Mouse (Mus musculus) brain, adult 10 weeks (tissue): ENCODE data around the gene Dcst2. TPM values are rescaled to one million over a fixed set of nuclear protein-coding genes. Genes with fewer than 3 reads are reported as not detected.

ENCODE experiments used
- polyA plus RNA-seq: library from polyadenylated mRNA; stranded (reverse); fragments of 350-450 nt; fragmentation: Illumina TruSeq; extraction: RNeasy Lipid Tissue Mini Kit (QIAGEN cat#74804); gene quantifications from one replicate; pipeline ENCODE4 v1.2.3, GENCODE M21; 2015; ENCODE audit warnings: low read depth, low replicate concordance

Gene Dcst2
- 0.19 TPM for polyA plus RNA-seq

DNA sequence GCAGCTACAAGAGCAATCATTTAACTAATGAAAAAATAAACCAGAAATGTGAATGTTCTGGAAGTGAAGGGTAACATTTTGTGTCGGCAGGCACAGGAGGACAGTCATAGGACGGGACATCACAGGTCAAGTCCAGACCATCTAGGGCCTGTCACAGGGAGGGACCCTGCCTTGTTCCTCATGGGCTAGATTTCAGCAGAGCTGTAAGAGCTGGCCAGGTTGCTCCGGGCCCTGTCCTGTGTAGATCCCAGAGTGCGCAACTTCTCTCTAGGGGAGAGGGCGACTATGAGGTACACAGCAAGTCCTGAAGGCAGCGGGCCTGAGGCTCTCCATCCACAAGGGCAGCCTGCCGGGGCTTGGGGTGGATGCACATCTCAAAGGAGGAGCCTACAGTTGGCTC lies at the start of gene Dcst2:
Gene Dcst2, plus strand, starts transcription at position 301 of the 400 bp plus-strand sequence.

DNA sequence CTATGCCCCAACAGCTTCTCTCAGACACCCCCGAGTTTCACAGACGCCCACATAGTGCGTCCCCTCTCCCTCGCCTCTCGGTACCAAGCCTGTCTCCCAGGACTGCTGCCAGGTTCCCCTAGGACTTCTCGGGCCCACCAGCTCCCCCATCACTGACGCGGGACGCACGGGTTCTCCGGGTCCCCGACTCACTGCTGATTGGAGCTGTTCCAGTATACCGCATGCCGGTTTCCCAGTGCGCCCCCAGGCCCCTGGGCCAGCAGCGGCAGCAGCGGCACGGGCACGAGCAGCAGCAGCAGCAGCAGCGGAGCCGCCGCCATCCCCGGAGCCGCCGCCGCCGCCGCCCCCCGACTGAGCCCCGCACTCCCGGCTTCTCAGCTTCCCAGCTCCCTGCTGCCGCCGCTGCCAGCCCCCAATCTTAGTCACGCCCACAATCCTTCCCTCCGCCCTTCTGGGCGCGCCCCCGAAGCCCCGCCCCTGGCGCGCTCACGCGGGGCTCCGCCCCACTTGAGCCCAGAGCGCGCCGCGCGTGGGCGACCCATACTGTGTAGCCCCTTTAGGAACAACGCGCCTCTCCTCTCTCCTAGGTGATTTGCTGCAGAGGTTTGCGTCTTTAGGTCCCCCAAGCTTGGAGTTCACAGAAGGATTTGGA lies 39.1 kb upstream of the Dcst2 start, which contains the start of gene Efna3:
Gene Efna3, minus strand, starts transcription at position 452 of the 652 bp plus-strand sequence.

DNA sequence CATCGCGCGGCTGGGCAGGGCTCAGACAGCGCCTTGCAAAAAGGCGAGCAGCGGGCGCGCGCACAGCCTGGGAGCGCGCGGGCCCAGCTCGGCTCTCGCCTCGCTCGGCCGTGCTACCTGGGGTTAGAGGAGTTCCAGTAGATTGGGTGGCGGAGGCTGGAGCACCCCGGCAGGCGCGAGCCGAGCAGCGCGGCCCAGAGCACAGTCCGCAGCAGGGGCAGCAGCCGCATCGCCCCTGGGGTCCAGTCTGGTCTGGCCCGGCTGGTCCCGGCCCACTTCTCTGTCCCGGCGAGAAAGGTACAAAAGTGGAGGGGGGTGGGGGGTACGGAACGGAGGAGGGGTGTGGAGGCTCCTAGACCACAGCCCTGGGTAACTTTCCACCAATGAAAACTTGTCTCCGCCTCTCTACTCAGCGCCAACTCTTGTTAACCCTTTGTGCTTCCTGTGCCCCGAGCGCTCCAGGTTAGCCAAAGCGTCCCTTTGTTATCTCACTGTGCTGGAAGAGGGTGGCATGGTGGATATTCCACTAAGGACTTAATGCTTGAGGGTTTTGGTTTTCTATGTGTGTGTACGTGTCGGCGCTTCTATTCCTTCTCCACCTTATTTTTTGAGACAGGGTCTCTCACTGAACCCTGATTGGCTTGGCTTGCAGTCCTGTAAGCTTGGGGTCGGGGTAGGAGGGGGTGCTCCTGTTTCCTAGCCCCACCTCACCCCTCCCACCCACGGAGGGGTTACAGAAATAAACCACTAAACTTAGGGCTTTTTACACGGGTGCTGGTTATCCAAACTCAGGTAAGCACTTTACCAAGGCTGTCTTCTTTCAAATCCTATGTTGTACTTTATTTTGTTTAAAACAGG lies 23.8 kb upstream of the Dcst2 start, which contains the start of gene Efna4:
Gene Efna4, minus strand, starts transcription at position 308 of the 858 bp plus-strand sequence.

DNA sequence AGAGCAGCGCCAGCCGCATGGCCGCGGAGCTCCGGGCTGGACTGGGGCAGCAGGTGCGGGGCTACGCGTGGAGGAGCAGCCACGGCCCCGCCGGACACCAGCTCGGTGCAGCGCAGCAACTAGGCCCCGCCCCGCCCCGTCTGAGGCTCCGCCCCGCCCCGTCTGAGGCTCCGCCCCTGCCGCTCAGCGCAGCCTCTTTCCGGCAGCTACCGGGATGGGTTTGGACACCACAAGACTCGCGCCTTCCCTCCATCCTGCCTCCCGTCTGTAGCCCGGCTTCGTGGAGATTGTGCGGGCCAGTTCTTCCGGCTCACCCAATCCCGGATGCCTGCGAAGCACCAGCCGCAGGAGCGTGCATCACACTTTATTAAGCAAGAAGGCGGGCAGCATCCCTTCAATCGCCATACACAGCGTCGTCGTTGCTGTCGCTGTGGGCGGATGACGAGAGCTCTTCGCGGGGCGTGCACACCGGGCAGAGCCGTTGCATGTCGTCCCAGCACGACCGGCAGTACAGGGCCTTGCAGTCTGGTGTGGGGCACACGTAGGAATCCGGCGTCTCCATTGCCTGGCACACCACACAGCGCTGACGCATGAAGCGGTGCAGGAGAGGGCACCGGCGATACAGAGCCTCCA lies 11.8 kb upstream of the Dcst2 start, which contains the start of gene Adam15:
Gene Adam15, minus strand, starts transcription at position 128 of the 633 bp plus-strand sequence.

DNA sequence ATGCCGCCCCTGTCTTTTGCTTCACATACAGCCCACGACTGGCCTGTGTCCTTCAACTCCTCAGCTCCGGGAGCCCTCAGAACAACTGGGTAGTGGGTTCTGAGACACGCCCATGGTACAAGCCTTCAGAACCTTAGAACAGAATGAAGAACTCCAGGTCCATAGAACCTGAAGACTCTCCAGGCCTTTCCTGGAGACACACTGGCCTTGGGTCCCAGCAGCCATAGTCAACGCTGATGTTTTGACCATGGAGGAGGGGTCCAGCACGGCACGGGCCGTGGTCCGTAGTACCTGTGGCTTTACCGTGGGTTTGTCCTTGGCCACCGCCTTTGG lies 3.3 kb downstream of the Dcst2 start, which contains the start of gene Dcst1:
Gene Dcst1, minus strand, starts transcription at position 101 of the 333 bp plus-strand sequence.

DNA sequence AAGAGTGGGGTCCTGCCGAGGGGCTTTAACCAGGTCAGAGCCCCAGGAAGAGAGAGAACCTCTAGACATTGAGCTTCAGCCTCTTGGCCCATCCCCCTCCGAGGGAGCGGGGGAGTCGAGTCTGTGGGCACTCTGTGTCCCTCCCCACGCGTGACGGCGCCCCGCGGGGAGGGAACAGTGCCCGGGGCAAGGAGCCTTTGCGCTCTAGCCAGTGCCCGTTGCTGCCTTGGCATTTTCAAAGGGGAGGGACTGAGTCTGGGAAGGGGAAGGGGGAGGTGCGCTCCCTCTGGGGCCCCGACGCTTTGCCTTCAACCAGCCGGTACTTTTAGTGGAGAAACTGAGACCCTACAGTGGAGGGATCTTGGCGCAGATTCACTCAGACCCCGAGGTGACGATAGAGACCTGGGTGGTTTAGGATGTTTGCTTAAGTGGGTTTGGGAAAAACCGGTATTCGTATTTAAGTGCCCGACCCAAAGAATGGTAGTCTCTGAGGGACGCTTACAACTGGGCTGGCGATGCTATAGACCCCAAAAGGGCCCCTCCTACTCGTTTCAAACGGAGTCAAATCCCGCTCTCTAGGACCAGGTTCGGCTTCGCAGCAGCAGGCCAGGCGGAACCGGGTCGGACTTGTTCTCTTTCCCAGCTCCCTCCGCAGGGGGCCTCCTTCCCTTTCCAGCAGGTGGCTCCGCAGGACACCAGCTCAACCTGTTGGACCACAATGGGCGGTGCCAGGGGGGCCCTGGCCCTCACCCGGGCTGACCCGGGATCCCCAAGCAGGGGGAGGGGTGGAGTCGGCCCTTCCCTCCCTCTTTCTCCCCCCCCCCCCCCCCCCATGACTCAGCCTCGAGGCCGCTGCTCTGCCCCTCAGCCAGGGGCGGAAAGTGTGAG lies 32.5 kb downstream of the Dcst2 start, which contains the start of gene Zbtb7b:
Gene Zbtb7b, minus strand, starts transcription at position 771 of the 888 bp plus-strand sequence.

DNA sequence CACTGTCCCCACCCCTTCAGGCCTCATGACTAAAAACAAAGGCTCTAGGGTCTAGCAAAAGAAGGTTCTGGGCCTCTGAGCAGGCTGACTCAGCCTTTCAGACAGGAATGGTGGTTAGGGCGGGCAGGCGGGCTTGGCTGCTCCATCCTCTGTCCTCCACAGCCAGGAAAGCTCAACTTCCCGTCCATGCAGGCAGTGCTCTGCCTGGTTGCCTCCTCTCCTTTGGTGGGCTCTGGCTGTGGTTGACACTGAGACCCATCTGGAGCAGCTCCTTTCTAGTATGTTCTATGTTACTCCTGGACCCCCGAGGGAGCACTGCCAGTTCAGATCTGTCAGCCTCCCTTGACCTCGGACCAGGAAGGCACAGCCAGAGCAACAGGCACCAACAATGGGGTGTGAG lies 40.9 kb downstream of the Dcst2 start, which contains the start of gene Lenep:
Gene Lenep, minus strand, starts transcription at position 101 of the 400 bp plus-strand sequence.

DNA sequence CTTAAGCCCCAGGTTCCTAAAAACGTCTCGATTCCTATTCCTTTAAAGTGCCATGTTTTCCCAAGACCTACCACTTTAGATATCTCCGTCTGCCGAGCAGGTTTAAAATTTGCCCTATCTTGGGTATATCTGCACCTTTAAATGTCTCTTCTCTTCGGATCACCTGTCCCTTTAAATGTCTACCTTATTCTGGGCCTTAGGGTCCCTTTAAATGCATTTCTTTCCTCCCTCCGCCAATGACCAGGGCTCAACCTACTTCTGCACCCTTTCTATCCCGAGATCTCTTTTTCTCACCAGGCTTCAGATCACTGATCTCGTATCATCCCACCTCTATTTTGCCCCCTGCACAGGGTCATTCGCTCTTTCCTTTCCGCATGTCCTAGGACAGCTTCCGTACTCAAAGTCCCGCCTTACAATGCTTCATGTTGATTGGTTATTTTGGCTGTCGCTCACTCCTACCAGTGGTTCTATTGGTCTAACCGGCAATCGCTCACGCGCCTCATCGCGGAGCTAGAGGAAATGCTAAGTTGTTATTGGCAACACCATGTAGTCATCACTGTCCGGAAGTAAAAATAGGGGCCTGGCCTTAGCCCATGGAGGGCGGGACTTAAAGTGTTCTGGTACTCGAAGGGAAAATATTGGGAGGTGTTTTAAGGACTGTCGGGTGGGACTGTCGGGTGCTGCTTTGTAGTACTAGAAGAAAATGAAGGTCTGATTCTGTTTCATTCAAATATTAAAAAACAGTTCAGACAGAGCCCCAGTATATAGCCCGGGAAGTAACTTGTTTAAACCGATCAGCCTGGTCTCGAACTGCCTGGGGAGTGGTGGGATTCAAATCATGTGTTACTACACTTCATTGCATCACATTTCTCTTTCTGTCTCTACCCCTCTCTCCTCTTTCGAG lies 50.0 kb downstream of the Dcst2 start, which contains the start of gene Flad1:
Gene Flad1, minus strand, starts transcription at position 381 of the 904 bp plus-strand sequence.

DNA sequence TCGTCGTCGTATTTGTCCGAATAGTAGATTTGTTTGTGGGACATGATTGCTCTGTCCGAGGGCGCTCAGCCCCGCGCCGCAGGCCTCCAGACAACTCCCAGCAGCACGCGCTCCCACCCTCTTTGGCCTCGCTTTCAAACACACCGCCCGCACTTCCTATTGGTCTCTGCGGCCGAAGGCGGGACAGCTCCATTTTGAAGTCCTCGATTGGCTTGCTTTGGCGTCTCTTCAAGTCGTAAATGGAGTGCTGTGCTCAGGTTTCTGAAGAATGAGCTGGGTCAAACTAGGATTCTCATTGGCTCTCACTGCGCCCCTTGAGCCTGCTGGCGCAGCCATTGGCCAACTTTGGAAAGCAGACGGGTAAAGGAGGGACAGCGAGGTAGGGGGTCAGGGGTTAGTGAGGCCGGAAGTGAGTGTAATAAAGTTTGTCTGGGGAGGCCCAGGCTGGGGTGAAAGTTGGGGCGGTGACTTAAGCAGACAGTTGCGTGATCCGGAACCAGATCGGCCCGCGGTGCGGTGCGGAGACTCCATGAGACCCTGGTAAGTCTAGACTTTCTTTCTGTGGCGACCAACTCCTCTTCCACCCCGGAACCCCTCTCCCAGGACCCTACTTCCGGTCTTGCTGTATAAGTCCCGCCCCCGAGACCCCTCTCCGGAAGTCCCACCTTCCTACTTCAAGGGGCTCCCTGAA lies 56.5 kb downstream of the Dcst2 start, which contains the start of the genes Cks1b and Shc1:
Gene Cks1b, minus strand, starts transcription at position 214 of the 691 bp plus-strand sequence.
Gene Shc1, plus strand, starts transcription at position 274 of the 691 bp plus-strand sequence.

Other genes starting within 250 kb of the Dcst2 start
- gene Pklr, start 225.8 kb upstream of the Dcst2 start, polyA plus RNA-seq, result not detected
- gene Hcn3, start 201.8 kb upstream of the Dcst2 start, polyA plus RNA-seq, result 8.9 TPM
- 35.8 TPM for gene Clk2, start 197.2 kb upstream of the Dcst2 start, polyA plus RNA-seq
- 70.0 TPM for gene Scamp3, start 184.5 kb upstream of the Dcst2 start, polyA plus RNA-seq
- gene Fam189b, start 178.8 kb upstream of the Dcst2 start, polyA plus RNA-seq, result 38.8 TPM
- gene Gba, start 159.0 kb upstream of the Dcst2 start, polyA plus RNA-seq, result 53.9 TPM
- gene Thbs3, start 146.8 kb upstream of the Dcst2 start, polyA plus RNA-seq, result 26.1 TPM
- gene Mtx1, start 134.9 kb upstream of the Dcst2 start, polyA plus RNA-seq, result 99.5 TPM
- gene Muc1, start 132.9 kb upstream of the Dcst2 start, polyA plus RNA-seq, result 0.33 TPM
- gene Krtcap2, start 116.0 kb upstream of the Dcst2 start, polyA plus RNA-seq, result 68.5 TPM
- 53.6 TPM for gene Trim46, start 115.7 kb upstream of the Dcst2 start, polyA plus RNA-seq
- gene Dpm3, start 102.6 kb upstream of the Dcst2 start, polyA plus RNA-seq, result 107 TPM
- gene Slc50a1, start 91.4 kb upstream of the Dcst2 start, polyA plus RNA-seq, result 61.6 TPM
- 9.0 TPM for gene Efna1, start 80.8 kb upstream of the Dcst2 start, polyA plus RNA-seq
- 43.7 TPM for gene Efna3, start 39.0 kb upstream of the Dcst2 start, polyA plus RNA-seq
- gene Efna4, start 23.9 kb upstream of the Dcst2 start, polyA plus RNA-seq, result not detected
- gene Adam15, start 12.0 kb upstream of the Dcst2 start, polyA plus RNA-seq, result 137 TPM
- gene Dcst1, start 3.3 kb downstream of the Dcst2 start, polyA plus RNA-seq, result not detected
- gene Zbtb7b, start 32.8 kb downstream of the Dcst2 start, polyA plus RNA-seq, result 17.3 TPM
- gene Lenep, start 40.8 kb downstream of the Dcst2 start, polyA plus RNA-seq, result 5.2 TPM
- 29.1 TPM for gene Flad1, start 49.9 kb downstream of the Dcst2 start, polyA plus RNA-seq
- 4.6 TPM for gene Cks1b, start 56.4 kb downstream of the Dcst2 start, polyA plus RNA-seq
- 11.6 TPM for gene Shc1, start 56.5 kb downstream of the Dcst2 start, polyA plus RNA-seq
- 35.5 TPM for gene Pygo2, start 68.2 kb downstream of the Dcst2 start, polyA plus RNA-seq
- 34.8 TPM for gene Pbxip1, start 74.7 kb downstream of the Dcst2 start, polyA plus RNA-seq
- 72.8 TPM for gene Pmvk, start 92.6 kb downstream of the Dcst2 start, polyA plus RNA-seq
- gene Kcnn3, start 158.2 kb downstream of the Dcst2 start, polyA plus RNA-seq, result 12.7 TPM